Mouse (Mus musculus): ENCODE measurements around the gene Rarg. TPM values are rescaled to one million over a fixed set of nuclear protein-coding genes. Genes with fewer than 3 reads are reported as not detected.

Gene Rarg
- polyA plus RNA-seq, 1 experiment: 21.2 TPM

DNA sequence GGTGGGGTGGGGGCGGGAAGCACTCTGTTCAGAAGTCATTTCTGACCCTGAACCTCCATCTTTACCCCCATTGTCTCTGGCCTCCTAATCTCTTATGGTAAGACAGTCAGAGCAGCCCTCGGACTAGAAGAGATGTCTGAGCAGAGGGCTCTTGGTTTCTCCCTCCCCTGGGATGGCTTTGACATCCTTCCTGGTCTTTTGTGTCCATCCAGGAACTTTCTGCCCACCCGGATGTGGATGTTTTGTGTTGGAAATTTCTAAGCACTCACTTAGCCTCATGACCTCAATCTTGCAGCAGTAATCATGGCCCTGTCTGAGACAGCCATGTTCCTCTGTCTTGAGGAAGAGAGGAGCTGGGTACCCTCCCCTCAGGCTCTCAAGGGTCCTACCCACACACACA, 14.1 kb upstream of the Rarg start:
- Histone ChIP-seq H3K4me3 (ENCODE audit: insufficient read depth, low read depth, low read length) (no peak overlapping the region), H3K36me3 (ENCODE audit: control insufficient read depth, insufficient read depth, low read length) (no peaks in the 10 kb centered on the region), H3K4me1 (ENCODE audit: control insufficient read depth, insufficient read depth, low read length) (no peaks in the 10 kb centered on the region), H3K27ac (ENCODE audit: insufficient read depth, low read depth, low read length) (no peak overlapping the region), H3K27me3 (replicated peaks; ENCODE audit: control insufficient read depth, insufficient read depth, low read length) (no peaks in the 10 kb centered on the region)
- peak; percentile 44 for DNase-seq
- TF ChIP-seq CTCF (conservative IDR thresholded peaks at IDR 0.05; ENCODE audit: insufficient read depth, insufficient read length, low read depth, low read length) (no peak), POLR2A (IDR thresholded peaks at IDR 0.05; ENCODE audit: low read depth, low read length) (no peak)
- WGBS: 44% methylated on average over 3 of the region's 3 CpGs

DNA sequence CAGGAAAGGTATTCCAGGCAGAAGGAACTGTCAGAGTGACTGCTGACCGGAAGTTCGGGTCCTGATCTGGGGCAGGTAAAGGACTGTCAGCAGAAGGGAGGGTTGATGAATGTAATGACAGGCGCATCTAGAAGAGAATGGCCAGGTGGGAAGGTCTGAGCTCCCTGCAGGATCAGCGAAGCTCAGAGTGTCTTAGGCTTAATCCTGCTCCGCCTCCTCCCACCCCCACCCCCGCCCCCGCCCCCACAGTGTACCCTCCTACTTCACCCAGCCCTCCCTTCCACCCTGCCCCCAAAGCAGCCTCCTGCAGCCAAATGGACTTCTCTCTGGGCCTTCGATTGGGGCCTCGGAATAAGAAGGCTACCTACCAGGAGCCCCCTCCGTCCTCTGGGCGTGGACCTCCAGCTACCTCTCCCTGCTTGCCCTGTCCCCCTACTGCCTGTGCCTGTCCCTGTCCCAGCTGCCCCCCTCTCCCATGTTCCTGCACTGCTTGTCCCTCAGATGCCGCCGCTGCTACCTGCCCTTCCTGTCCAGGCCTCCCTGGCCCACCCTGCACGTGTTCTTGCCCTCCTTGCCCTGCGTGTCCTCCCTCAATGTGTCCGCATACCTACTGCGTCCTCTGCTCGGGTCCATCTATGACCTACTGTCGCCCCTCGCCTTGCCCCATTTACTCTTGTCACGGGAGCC, 13.1 kb upstream of the Rarg start, which contains the start of gene Gm9918:
Gene Gm9918, plus strand, starts transcription at position 290 of the 687 bp plus-strand sequence.
- DNase-seq: no peak
- H3K27ac ChIP-seq (ENCODE audit: insufficient read depth, low read depth, low read length): no peak within 1 kb of the TSS
- no peaks in the 10 kb centered on the region for H3K27me3 ChIP-seq (replicated peaks; ENCODE audit: control insufficient read depth, insufficient read depth, low read length)
- H3K4me1 ChIP-seq (ENCODE audit: control insufficient read depth, insufficient read depth, low read length): no peaks in the 10 kb centered on the region
- H3K36me3 ChIP-seq (ENCODE audit: control insufficient read depth, insufficient read depth, low read length): no peaks in the 10 kb centered on the region
- WGBS: 31% methylated on average over 21 of the region's 21 CpGs
- H3K4me3 ChIP-seq (ENCODE audit: insufficient read depth, low read depth, low read length): no peak within 1 kb of the TSS
- TF ChIP-seq POLR2A (IDR thresholded peaks at IDR 0.05; ENCODE audit: low read depth, low read length) (no peak), CTCF (conservative IDR thresholded peaks at IDR 0.05; ENCODE audit: insufficient read depth, insufficient read length, low read depth, low read length) (no peak)

DNA sequence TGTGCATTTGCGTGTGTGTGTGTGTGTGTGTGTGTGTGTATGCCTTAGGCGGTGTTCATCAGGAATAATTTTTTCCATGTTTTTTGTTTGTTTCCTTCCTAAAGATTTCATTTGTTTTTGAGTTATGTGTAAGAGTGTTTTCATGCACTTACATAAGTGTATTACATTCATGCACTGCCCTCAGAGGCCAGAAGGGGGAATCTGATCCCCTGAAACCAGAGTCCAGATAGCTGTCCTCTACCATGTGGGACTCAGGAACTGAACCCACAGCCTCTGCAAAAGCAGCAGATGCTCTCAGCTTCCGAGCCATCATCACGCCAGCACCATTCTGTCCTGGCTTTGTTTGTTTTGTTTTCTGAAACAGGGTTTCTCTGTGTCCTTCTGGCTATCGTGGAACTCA, 8.2 kb upstream of the Rarg start:
- Histone ChIP-seq H3K27me3 (replicated peaks; ENCODE audit: control insufficient read depth, insufficient read depth, low read length) (no peaks in the 10 kb centered on the region), H3K36me3 (ENCODE audit: control insufficient read depth, insufficient read depth, low read length) (no peaks in the 10 kb centered on the region), H3K27ac (ENCODE audit: insufficient read depth, low read depth, low read length) (no peak overlapping the region), H3K4me1 (ENCODE audit: control insufficient read depth, insufficient read depth, low read length) (no peaks in the 10 kb centered on the region), H3K4me3 (ENCODE audit: insufficient read depth, low read depth, low read length) (no peak overlapping the region)
- TF ChIP-seq CTCF (conservative IDR thresholded peaks at IDR 0.05; ENCODE audit: insufficient read depth, insufficient read length, low read depth, low read length) (peak; percentile 38; the same call in 1 of the 2 replicates), POLR2A (IDR thresholded peaks at IDR 0.05; ENCODE audit: low read depth, low read length) (no peak)
- 90% methylated on average over 5 of the region's 5 CpGs for WGBS
- no peak for DNase-seq

DNA sequence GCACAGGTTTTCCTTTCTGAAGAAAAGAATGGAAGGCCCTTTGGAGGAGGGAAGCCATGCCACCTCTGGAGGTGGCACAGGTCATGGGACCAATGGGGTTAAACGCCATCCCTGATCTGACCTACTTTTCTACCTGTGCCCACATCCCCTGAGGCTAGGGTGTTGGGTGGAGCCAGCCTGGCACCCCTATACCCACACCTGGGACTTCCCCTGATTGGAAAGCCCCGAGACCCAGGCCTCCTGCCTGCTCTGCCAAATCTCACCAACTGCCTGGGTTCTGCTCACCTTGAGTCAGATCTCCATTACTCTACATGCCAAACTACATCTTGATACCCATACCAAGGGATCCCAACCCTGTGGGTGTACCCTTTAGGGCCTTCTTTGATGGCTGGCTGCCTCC, 5.7 kb upstream of the Rarg start:
- TF ChIP-seq CTCF (conservative IDR thresholded peaks at IDR 0.05; ENCODE audit: insufficient read depth, insufficient read length, low read depth, low read length) (no peak), POLR2A (IDR thresholded peaks at IDR 0.05; ENCODE audit: low read depth, low read length) (no peak)
- Histone ChIP-seq H3K4me1 (ENCODE audit: control insufficient read depth, insufficient read depth, low read length) (peaks cover under 1% of the 10 kb centered on the region; the same call in 1 of the 2 replicates), H3K27me3 (replicated peaks; ENCODE audit: control insufficient read depth, insufficient read depth, low read length) (no peaks in the 10 kb centered on the region), H3K4me3 (ENCODE audit: insufficient read depth, low read depth, low read length) (no peak overlapping the region), H3K27ac (ENCODE audit: insufficient read depth, low read depth, low read length) (no peak overlapping the region), H3K36me3 (ENCODE audit: control insufficient read depth, insufficient read depth, low read length) (no peaks in the 10 kb centered on the region)
- no peak for DNase-seq
- 72% methylated on average over 2 of the region's 2 CpGs for WGBS

DNA sequence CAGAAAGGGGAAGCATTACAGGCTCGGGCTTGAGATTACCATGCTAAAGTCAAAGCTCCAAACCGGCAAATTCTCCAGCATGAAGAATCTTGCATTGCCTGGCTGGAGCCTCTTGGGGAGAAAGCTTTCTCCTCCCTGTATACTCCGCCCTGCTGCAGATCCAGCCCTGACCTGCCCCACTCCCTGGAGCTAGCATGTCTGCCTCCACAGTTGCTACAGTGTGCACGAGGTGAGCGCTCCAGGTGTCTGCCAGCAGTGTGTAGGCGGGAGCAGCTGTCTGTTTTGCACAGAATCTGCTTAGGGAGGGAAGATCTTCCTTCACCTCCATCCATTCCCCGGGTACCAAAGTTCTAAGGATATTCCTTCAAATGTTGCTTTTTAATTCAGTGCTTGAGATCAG, 5.3 kb upstream of the Rarg start:
- Histone ChIP-seq H3K27ac (ENCODE audit: insufficient read depth, low read depth, low read length) (no peak overlapping the region), H3K27me3 (replicated peaks; ENCODE audit: control insufficient read depth, insufficient read depth, low read length) (no peaks in the 10 kb centered on the region), H3K4me1 (ENCODE audit: control insufficient read depth, insufficient read depth, low read length) (peaks cover 5% of the 10 kb centered on the region; the same call in 1 of the 2 replicates), H3K36me3 (ENCODE audit: control insufficient read depth, insufficient read depth, low read length) (no peaks in the 10 kb centered on the region), H3K4me3 (ENCODE audit: insufficient read depth, low read depth, low read length) (no peak overlapping the region)
- no peak for TF ChIP-seq POLR2A (IDR thresholded peaks at IDR 0.05; ENCODE audit: low read depth, low read length)
- TF ChIP-seq CTCF (conservative IDR thresholded peaks at IDR 0.05; ENCODE audit: insufficient read depth, insufficient read length, low read depth, low read length): no peak
- WGBS: 39% methylated on average over 7 of the region's 7 CpGs
- no peak for DNase-seq

DNA sequence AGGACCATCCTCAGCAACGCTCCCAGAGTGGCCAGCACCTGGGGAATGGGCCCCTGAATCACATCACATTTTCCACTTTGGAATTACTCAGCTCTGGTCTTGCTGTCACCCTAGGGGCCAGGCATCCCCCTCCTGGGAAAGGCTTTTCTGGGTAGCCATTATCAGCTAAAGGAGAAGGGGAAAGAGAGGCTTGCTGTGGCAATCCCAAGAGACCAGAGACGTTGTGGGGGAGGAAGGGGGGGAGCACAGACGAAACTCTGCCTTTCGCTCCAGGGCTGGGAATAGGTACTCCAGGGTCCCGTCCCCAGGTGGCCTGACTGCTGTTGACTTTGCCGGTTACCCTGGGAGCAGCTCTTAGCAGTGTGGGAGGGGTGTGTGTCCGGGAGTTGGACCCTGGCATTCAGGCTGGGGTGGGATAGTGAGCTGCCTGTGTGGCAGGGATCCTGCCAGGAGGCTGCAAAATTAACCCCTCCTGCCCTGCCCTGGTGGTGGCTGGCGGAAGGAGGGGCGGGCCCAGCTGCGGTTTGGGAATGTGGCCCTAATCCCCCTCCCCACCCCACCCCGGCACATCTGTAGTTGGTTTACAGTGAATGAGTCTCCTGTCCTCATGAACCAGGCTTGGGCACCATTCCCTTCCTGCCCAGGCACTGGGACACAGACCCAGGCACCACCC, 1.4 kb upstream of the Rarg start:
- Histone ChIP-seq H3K36me3 (ENCODE audit: control insufficient read depth, insufficient read depth, low read length) (no peaks in the 10 kb centered on the region), H3K27me3 (replicated peaks; ENCODE audit: control insufficient read depth, insufficient read depth, low read length) (no peaks in the 10 kb centered on the region), H3K4me1 (ENCODE audit: control insufficient read depth, insufficient read depth, low read length) (peaks cover 5% of the 10 kb centered on the region; the same call in 1 of the 2 replicates)

DNA sequence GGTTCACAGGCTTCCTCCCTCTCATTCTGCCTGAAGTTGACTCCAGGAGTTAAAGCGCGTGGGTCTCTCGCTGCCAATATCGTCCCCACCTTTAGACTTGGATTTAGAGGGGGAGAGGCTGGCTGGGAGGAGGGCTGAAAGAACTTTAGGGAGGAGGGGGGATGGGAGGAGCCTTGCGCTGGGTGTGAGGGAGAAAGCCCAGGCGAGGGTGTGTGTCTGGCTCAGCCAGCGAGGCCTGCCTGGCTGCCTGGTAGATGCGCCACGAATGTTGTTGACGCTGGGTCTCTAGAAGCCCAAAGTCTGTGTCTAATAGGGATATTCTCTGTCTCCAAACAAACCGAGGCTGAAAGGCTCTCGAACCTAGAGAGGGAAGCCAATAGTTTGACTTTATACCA, 756 bp upstream of the Rarg start:
- TF ChIP-seq POLR2A (IDR thresholded peaks at IDR 0.05; ENCODE audit: low read depth, low read length) (no peak), CTCF (conservative IDR thresholded peaks at IDR 0.05; ENCODE audit: insufficient read depth, insufficient read length, low read depth, low read length) (no peak)
- peak; percentile 68 for DNase-seq
- Histone ChIP-seq H3K4me1 (ENCODE audit: control insufficient read depth, insufficient read depth, low read length) (peaks cover 5% of the 10 kb centered on the region; the same call in 1 of the 2 replicates), H3K27me3 (replicated peaks; ENCODE audit: control insufficient read depth, insufficient read depth, low read length) (no peaks in the 10 kb centered on the region), H3K4me3 (ENCODE audit: insufficient read depth, low read depth, low read length) (peak overlapping the region; percentile 53), H3K27ac (ENCODE audit: insufficient read depth, low read depth, low read length) (peak overlapping the region; percentile 84), H3K36me3 (ENCODE audit: control insufficient read depth, insufficient read depth, low read length) (no peaks in the 10 kb centered on the region)
- WGBS: 28% methylated on average over 12 of the region's 12 CpGs

More for the DNA sequence above, 1.4 kb upstream of the Rarg start:
- Histone ChIP-seq H3K27ac (ENCODE audit: insufficient read depth, low read depth, low read length) (peak overlapping the region; percentile 11; the same call in 1 of the 2 replicates), H3K4me3 (ENCODE audit: insufficient read depth, low read depth, low read length) (no peak overlapping the region)
- 55% methylated on average over 11 of the region's 11 CpGs for WGBS
- no peak for DNase-seq
- TF ChIP-seq CTCF (conservative IDR thresholded peaks at IDR 0.05; ENCODE audit: insufficient read depth, insufficient read length, low read depth, low read length) (no peak), POLR2A (IDR thresholded peaks at IDR 0.05; ENCODE audit: low read depth, low read length) (no peak)

Measured in kidney, adult 2 months (tissue).